Mouse (Mus musculus): ENCODE measurements around the gene Zfp366. TPM values are rescaled to one million over a fixed set of nuclear protein-coding genes. Genes with fewer than 3 reads are reported as not detected.
A peak's percentile ranks its signal among the peaks of the same experiment; 100 is the strongest.

The Zfp366 gene
- polyA plus RNA-seq, 1 experiment from 2014 or later: 0.76 TPM

DNA sequence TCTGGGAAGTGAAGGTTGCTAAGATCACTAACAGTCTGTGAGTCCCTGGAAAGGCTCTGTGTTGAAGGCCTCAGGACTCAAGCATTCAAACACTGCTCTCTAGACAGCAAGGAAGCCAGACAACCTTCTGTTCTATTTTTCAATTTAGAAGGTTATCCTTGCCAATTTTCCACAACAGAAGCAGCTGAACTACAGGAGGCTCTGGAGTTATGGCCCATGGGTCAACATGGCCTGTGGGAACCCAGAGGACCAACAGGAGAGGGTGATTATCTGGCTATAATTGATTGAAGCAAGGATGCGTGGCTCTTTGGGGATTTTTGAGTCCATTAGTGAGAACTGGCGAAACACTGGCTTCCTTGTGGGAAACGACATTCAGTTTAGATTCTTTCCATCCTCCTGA is 48.7 kb downstream of the Zfp366 start:
- H3K4me2 ChIP-seq (ENCODE audit: low read depth, low read length): no peak overlapping the region
- H3K27ac ChIP-seq (replicated peaks; ENCODE audit: low read depth, low read length): no peak overlapping the region
- no peak overlapping the region for H3K9ac ChIP-seq (replicated peaks; ENCODE audit: low read length)
- 72% methylated on average over 3 of the region's 3 CpGs for WGBS
- ATAC-seq (replicated peaks; ENCODE audit: insufficient number of reproducible peaks, low FRiP score, low TSS enrichment, low read depth) (no peak), DNase-seq (ENCODE audit: low spot score) (no peak)
- no peaks in the 10 kb centered on the region for H3K9me3 ChIP-seq (replicated peaks; ENCODE audit: control insufficient read depth, low read length)
- no peaks in the 10 kb centered on the region for H3K4me1 ChIP-seq (ENCODE audit: control insufficient read depth, insufficient read depth, low read length)
- no peak overlapping the region for H3K4me3 ChIP-seq (ENCODE audit: low read depth, low read length)
- H3K27me3 ChIP-seq (ENCODE audit: control insufficient read depth, insufficient read depth, low read length): no peaks in the 10 kb centered on the region
- no peaks in the 10 kb centered on the region for H3K36me3 ChIP-seq (replicated peaks; ENCODE audit: control insufficient read depth, insufficient read depth, low read depth, low read length)

DNA sequence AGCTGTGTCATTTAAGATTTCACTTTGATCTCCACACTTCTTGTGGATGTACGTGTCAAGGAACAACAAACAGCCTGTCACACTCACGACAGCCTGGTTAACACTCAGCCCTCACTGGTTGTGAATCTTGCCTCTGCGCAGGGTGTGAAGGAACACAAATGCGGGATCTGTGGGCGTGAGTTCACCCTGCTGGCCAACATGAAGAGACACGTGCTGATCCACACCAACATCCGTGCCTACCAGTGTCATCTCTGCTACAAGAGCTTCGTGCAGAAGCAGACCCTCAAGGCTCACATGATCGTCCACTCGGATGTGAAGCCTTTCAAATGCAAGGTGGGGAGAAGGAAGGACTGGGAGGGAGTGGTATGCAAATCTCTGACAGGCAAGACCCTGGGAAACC is 49.3 kb downstream of the Zfp366 start:
- no peaks in the 10 kb centered on the region for H3K36me3 ChIP-seq (replicated peaks; ENCODE audit: control insufficient read depth, insufficient read depth, low read depth, low read length)
- no peaks in the 10 kb centered on the region for H3K27me3 ChIP-seq (ENCODE audit: control insufficient read depth, insufficient read depth, low read length)
- H3K4me1 ChIP-seq (ENCODE audit: control insufficient read depth, insufficient read depth, low read length): peaks cover 2% of the 10 kb centered on the region; the same call in 1 of the 2 replicates
- DNase-seq (ENCODE audit: low spot score) (no peak), ATAC-seq (replicated peaks; ENCODE audit: insufficient number of reproducible peaks, low FRiP score, low TSS enrichment, low read depth) (no peak)
- H3K4me3 ChIP-seq (ENCODE audit: low read depth, low read length): no peak overlapping the region
- H3K9ac ChIP-seq (replicated peaks; ENCODE audit: low read length): no peak overlapping the region
- H3K27ac ChIP-seq (replicated peaks; ENCODE audit: low read depth, low read length): no peak overlapping the region
- no peaks in the 10 kb centered on the region for H3K9me3 ChIP-seq (replicated peaks; ENCODE audit: control insufficient read depth, low read length)
- WGBS: 80% methylated on average over 10 of the region's 10 CpGs
- H3K4me2 ChIP-seq (ENCODE audit: low read depth, low read length): no peak overlapping the region

DNA sequence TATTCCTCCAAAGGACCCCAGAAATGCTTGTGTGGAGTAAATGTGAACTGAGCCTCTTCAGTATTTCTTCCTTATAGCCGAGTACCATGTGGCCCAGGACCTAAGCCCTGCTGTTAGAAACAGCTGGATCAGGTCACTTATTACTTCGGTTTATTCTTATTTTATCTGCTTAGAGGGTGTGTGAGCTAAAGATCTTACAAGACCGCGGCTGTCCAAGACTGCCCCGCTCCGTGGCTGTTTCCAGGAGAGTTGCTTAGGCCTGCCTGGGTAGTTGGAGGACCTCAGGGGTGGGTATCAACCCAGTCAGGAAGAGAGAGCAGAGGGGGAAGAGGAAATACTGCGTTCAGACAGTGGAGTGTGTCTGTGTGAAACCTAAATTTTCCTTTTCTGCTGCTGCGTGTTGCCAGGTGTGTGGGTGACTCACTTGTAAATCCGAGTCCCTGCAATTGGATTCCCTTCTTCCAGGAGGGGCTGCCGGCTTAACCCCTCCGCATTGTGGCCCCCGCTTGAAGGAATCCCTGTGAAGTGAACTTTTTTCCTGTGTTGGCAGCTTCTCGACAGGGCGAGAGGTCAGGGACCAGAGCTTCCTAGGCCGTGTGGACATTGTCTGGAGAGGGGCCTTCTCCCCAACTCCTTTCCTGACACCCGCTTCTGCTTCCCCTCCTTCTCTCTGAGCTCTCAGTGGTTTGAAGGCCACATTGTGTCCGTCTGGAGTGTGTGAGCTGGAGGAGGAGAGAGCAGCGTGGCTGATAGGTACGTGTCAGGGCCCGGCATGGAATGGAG is 51.0 kb downstream of the Zfp366 start:
- Histone ChIP-seq H3K27ac (replicated peaks; ENCODE audit: low read depth, low read length) (no peak overlapping the region), H3K4me1 (ENCODE audit: control insufficient read depth, insufficient read depth, low read length) (peaks cover 6% of the 10 kb centered on the region), H3K9ac (replicated peaks; ENCODE audit: low read length) (no peak overlapping the region), H3K27me3 (ENCODE audit: control insufficient read depth, insufficient read depth, low read length) (no peaks in the 10 kb centered on the region), H3K4me3 (ENCODE audit: low read depth, low read length) (no peak overlapping the region), H3K4me2 (ENCODE audit: low read depth, low read length) (no peak overlapping the region), H3K9me3 (replicated peaks; ENCODE audit: control insufficient read depth, low read length) (no peaks in the 10 kb centered on the region), H3K36me3 (replicated peaks; ENCODE audit: control insufficient read depth, insufficient read depth, low read depth, low read length) (no peaks in the 10 kb centered on the region)
- no peak for DNase-seq (ENCODE audit: low spot score)
- 73% methylated on average over 20 of the region's 20 CpGs for WGBS
- no peak for ATAC-seq (replicated peaks; ENCODE audit: insufficient number of reproducible peaks, low FRiP score, low TSS enrichment, low read depth)

DNA sequence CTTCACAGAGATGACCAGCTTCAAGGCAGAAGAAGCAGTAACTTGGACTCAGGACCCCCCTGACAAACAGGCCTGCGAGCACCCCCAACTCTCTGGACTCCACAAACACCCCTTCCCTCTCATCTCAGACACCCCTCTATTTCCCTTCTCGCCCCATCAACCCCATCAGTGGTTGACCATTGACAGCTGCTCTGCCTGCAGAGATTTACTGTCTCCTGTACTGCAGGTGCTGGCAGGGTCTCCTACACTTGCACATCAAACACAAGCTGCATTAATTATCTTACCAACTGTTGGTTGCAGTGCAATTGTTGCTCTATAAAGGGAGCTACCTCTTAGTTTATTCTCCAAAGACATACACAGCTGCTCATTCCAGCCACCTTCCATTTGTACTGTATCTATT is 51.6 kb downstream of the Zfp366 start:
- Histone ChIP-seq H3K9me3 (replicated peaks; ENCODE audit: control insufficient read depth, low read length) (no peaks in the 10 kb centered on the region), H3K27ac (replicated peaks; ENCODE audit: low read depth, low read length) (no peak overlapping the region), H3K9ac (replicated peaks; ENCODE audit: low read length) (no peak overlapping the region), H3K4me2 (ENCODE audit: low read depth, low read length) (no peak overlapping the region), H3K36me3 (replicated peaks; ENCODE audit: control insufficient read depth, insufficient read depth, low read depth, low read length) (no peaks in the 10 kb centered on the region), H3K27me3 (ENCODE audit: control insufficient read depth, insufficient read depth, low read length) (no peaks in the 10 kb centered on the region), H3K4me1 (ENCODE audit: control insufficient read depth, insufficient read depth, low read length) (peaks cover 6% of the 10 kb centered on the region), H3K4me3 (ENCODE audit: low read depth, low read length) (no peak overlapping the region)
- WGBS: 94% methylated on average over 2 of the region's 2 CpGs
- no peak for DNase-seq (ENCODE audit: low spot score)
- no peak for ATAC-seq (replicated peaks; ENCODE audit: insufficient number of reproducible peaks, low FRiP score, low TSS enrichment, low read depth)

DNA sequence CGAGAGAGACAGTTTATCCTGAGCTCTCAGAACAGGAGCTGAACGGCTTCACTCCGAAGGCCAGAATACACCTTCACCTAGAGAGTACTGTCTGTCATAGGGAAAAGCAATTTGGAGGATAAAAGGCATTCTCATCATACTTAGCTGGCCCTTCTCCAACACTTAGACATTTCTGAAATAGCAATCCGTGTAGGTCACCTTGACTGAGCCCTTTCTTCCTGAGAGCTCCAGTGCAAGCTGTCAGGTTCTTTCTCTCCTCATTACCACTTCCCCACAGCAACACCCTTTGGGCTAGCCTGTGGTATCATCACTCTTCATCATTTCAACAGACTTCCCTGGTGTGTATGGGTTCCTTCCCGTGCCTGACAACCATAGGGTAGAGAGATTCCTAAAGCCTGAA is 52.5 kb downstream of the Zfp366 start:
- no peak for ATAC-seq (replicated peaks; ENCODE audit: insufficient number of reproducible peaks, low FRiP score, low TSS enrichment, low read depth)

DNA sequence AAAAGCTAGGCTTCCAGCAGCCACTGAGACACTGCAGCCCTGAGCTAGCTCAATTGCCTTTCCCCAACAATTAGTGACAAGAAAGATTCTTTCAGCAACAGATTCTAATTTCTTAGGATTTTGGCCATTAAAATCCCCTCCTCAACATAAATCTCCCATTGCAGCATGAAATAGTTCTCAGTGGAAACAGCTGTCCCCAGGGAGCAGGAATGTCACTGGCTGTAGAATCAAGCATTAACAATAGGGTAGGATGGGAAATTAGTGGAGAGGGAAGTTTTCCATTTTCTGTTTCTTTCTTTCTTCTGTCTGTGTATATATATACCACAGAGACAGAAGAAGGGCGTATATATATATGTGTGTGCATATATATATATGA is 53.2 kb downstream of the Zfp366 start:
- no peak overlapping the region for H3K4me2 ChIP-seq (ENCODE audit: low read depth, low read length)
- no peak for DNase-seq (ENCODE audit: low spot score)
- H3K9ac ChIP-seq (replicated peaks; ENCODE audit: low read length): no peak overlapping the region
- WGBS: 92% methylated on average over 1 of the region's 1 CpGs
- ATAC-seq (replicated peaks; ENCODE audit: insufficient number of reproducible peaks, low FRiP score, low TSS enrichment, low read depth): no peak
- H3K27me3 ChIP-seq (ENCODE audit: control insufficient read depth, insufficient read depth, low read length): no peaks in the 10 kb centered on the region
- no peaks in the 10 kb centered on the region for H3K36me3 ChIP-seq (replicated peaks; ENCODE audit: control insufficient read depth, insufficient read depth, low read depth, low read length)
- H3K9me3 ChIP-seq (replicated peaks; ENCODE audit: control insufficient read depth, low read length): no peaks in the 10 kb centered on the region
- peaks cover 6% of the 10 kb centered on the region for H3K4me1 ChIP-seq (ENCODE audit: control insufficient read depth, insufficient read depth, low read length)
- no peak overlapping the region for H3K27ac ChIP-seq (replicated peaks; ENCODE audit: low read depth, low read length)
- no peak overlapping the region for H3K4me3 ChIP-seq (ENCODE audit: low read depth, low read length)

More for the DNA sequence above, 52.5 kb downstream of the Zfp366 start:
- Histone ChIP-seq H3K9me3 (replicated peaks; ENCODE audit: control insufficient read depth, low read length) (no peaks in the 10 kb centered on the region), H3K36me3 (replicated peaks; ENCODE audit: control insufficient read depth, insufficient read depth, low read depth, low read length) (no peaks in the 10 kb centered on the region), H3K4me1 (ENCODE audit: control insufficient read depth, insufficient read depth, low read length) (peaks cover 6% of the 10 kb centered on the region), H3K27ac (replicated peaks; ENCODE audit: low read depth, low read length) (no peak overlapping the region), H3K4me3 (ENCODE audit: low read depth, low read length) (no peak overlapping the region), H3K27me3 (ENCODE audit: control insufficient read depth, insufficient read depth, low read length) (no peaks in the 10 kb centered on the region), H3K9ac (replicated peaks; ENCODE audit: low read length) (no peak overlapping the region), H3K4me2 (ENCODE audit: low read depth, low read length) (no peak overlapping the region)
- no peak for DNase-seq (ENCODE audit: low spot score)
- WGBS: 91% methylated on average over 5 of the region's 5 CpGs

DNA sequence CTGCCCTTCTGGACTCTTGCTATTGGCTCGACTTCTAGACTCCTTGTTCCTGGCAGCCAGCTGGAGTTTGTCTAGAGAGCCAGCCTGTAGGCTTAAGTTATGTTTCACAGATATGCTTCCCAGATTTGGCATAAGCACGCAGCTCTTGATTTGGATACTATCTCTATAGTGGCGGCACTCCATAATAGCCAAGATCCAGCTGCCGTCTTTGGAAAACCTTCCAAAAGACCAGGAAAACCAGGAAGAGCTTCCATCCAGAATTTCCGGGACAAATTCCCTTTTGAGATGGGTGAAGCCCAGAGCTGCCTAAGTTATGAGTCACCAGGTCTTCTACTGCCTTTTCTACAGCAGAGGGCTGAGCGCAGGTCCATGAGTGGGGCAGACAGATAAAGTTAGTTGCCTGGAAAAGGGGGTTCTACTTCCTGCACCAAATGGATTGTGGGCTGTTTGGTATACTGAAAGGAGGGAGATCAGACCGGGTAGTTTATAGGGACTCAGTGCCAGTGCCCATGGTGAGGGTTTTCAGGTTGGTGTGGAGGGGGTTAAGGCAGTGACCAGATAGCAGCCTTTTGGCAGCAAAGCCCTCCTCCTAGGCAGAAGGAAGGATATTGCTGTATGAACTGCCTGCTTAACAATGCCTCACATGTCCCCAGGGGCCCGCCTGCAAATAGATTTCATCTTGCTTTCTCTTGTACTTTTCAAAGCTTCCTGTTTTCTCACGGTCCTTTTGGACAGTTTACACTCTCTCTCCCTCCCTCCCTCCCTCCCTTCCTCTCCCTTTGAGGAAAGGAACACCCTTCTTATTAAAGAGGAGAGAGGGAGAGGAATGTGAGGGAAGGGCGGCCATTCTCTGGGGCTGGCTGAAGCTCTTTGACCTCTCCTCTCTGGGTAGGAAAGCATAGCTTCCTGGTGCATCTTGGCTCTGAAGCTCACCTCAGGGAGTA is 53.9 kb downstream of the Zfp366 start:
- peaks cover 6% of the 10 kb centered on the region for H3K4me1 ChIP-seq (ENCODE audit: control insufficient read depth, insufficient read depth, low read length)

DNA sequence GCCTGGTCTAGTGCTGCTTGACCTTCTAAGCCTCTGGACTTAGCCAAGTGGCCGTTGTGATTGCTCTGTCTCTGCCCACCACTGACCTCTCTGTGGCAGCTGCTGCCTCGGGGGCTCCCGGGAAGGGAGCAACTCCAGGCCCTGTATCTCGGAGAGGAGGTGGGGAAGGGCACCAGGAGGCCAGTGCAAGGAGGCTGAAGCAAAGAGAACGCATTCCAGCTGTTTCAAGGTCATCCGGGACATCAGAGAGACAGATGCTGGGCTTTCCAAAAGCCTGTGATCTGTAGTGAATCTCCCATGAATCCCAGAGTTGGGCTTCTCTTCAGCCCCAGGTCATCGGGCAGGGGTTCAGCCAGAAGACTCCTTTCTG is 54.5 kb downstream of the Zfp366 start:
- no peak overlapping the region for H3K9ac ChIP-seq (replicated peaks; ENCODE audit: low read length)
- H3K36me3 ChIP-seq (replicated peaks; ENCODE audit: control insufficient read depth, insufficient read depth, low read depth, low read length): no peaks in the 10 kb centered on the region
- H3K27me3 ChIP-seq (ENCODE audit: control insufficient read depth, insufficient read depth, low read length): no peaks in the 10 kb centered on the region
- ATAC-seq (replicated peaks; ENCODE audit: insufficient number of reproducible peaks, low FRiP score, low TSS enrichment, low read depth) (no peak), DNase-seq (ENCODE audit: low spot score) (peak; percentile 26)
- no peak overlapping the region for H3K27ac ChIP-seq (replicated peaks; ENCODE audit: low read depth, low read length)
- H3K4me1 ChIP-seq (ENCODE audit: control insufficient read depth, insufficient read depth, low read length): peaks cover 6% of the 10 kb centered on the region
- whole genome bisulfite sequencing: 12% methylated on average over 7 of the region's 7 CpGs
- no peak overlapping the region for H3K4me3 ChIP-seq (ENCODE audit: low read depth, low read length)
- H3K9me3 ChIP-seq (replicated peaks; ENCODE audit: control insufficient read depth, low read length): no peaks in the 10 kb centered on the region
- no peak overlapping the region for H3K4me2 ChIP-seq (ENCODE audit: low read depth, low read length)

More for the DNA sequence above, 53.9 kb downstream of the Zfp366 start:
- Histone ChIP-seq H3K9me3 (replicated peaks; ENCODE audit: control insufficient read depth, low read length) (no peaks in the 10 kb centered on the region), H3K9ac (replicated peaks; ENCODE audit: low read length) (no peak overlapping the region), H3K4me3 (ENCODE audit: low read depth, low read length) (no peak overlapping the region), H3K27me3 (ENCODE audit: control insufficient read depth, insufficient read depth, low read length) (no peaks in the 10 kb centered on the region), H3K27ac (replicated peaks; ENCODE audit: low read depth, low read length) (no peak overlapping the region), H3K36me3 (replicated peaks; ENCODE audit: control insufficient read depth, insufficient read depth, low read depth, low read length) (no peaks in the 10 kb centered on the region), H3K4me2 (ENCODE audit: low read depth, low read length) (no peak overlapping the region)
- DNase-seq (ENCODE audit: low spot score) (peak; percentile 32), ATAC-seq (replicated peaks; ENCODE audit: insufficient number of reproducible peaks, low FRiP score, low TSS enrichment, low read depth) (no peak)
- WGBS: 61% methylated on average over 10 of the region's 10 CpGs
